Mouse (Mus musculus): Measurements from ENCODE around the gene Tgfb1. TPM values are rescaled to one million over a fixed set of nuclear protein-coding genes. Genes with fewer than 3 reads are reported as not detected.

Tgfb1 gene
- polyA plus RNA-seq, 1 experiment from 2014 or later = 0.88 TPM

DNA sequence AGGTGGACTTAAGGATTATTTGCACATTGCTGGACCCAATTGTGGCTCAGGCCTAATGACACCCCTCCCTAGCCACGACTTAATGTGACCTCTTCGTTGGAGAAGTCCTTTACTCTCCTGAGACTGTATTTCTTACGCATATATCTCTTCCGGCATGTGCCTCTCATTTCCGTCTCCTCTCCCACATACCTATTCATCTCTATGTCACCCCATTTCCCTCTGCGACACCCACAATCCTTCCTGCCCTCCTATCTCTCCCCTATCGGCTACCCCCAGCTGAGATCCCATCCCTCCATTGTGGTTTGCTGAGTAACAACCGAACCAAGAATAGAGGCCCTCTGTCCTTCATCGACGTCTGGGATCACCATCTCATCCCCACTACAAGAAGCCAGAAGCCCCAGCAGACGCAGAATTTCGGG is 2.8 kb downstream of the Tgfb1 start:
- H3K9ac ChIP-seq (replicated peaks) = peak overlapping the region; percentile 31; the same call in 1 of the 2 replicates
- no peak overlapping the region for H3K27ac ChIP-seq (replicated peaks)
- H3K4me2 ChIP-seq = peak overlapping the region; percentile 84
- H3K36me3 ChIP-seq = no peaks in the 10 kb centered on the region
- peaks cover 63% of the 10 kb centered on the region for H3K27me3 ChIP-seq (replicated peaks)
- H3K4me3 ChIP-seq (replicated peaks) = peak overlapping the region; percentile 45
- 7% methylated on average over 12 of the region's 12 CpGs for WGBS
- H3K4me1 ChIP-seq = peaks cover 37% of the 10 kb centered on the region
- ATAC-seq (ENCODE audit: low FRiP score) = no peak
- H3K9me3 ChIP-seq (replicated peaks) = no peaks in the 10 kb centered on the region

DNA sequence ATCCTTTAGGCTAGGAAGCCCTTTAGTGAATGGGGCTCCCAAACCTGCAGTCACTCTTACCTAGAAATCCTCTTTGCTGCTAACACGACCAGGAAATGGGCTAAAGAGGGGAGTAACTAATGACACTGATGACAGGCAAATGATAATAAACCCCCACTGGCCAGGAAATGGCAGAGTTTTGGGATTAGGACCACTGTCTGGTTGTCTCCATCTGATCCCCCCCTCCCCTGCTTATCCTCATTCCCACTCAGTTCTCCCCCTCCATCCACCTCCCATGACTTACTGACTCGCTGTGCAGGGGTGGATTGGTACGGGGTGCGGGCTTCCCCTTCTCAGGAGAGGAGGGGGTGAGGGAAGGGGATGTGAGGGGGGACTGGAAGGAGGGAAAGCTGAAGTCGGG is 3.2 kb downstream of the Tgfb1 start:
- H3K9me3 ChIP-seq (replicated peaks) = no peaks in the 10 kb centered on the region
- H3K4me1 ChIP-seq = peaks cover 37% of the 10 kb centered on the region
- WGBS = 24% methylated on average over 5 of the region's 5 CpGs
- H3K4me3 ChIP-seq (replicated peaks) = peak overlapping the region; percentile 45; the same call in 1 of the 2 replicates
- H3K9ac ChIP-seq (replicated peaks) = no peak overlapping the region
- no peak overlapping the region for H3K27ac ChIP-seq (replicated peaks)
- no peaks in the 10 kb centered on the region for H3K36me3 ChIP-seq
- no peak for ATAC-seq (ENCODE audit: low FRiP score)
- peak overlapping the region; percentile 84 for H3K4me2 ChIP-seq
- peaks cover 58% of the 10 kb centered on the region for H3K27me3 ChIP-seq (replicated peaks)

DNA sequence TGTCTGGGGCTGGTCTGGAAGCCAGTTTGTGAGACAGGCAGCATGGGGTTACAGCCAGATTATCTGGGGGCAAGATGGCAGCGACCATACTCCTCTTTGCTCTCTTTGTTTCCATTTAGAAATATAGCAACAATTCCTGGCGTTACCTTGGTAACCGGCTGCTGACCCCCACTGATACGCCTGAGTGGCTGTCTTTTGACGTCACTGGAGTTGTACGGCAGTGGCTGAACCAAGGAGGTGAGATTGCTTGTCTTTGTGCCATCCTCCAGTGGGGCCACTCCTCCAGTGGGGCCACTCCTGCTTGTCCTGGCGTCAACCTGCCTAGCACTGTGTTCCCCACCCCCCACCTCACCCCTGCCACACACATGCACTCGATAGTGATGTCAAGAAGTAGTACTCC is 7.3 kb downstream of the Tgfb1 start:
- Histone ChIP-seq H3K27me3 (replicated peaks) (peaks cover 20% of the 10 kb centered on the region), H3K36me3 (no peaks in the 10 kb centered on the region), H3K27ac (replicated peaks) (no peak overlapping the region), H3K9ac (replicated peaks) (no peak overlapping the region), H3K4me1 (peaks cover 8% of the 10 kb centered on the region), H3K9me3 (replicated peaks) (no peaks in the 10 kb centered on the region), H3K4me3 (replicated peaks) (no peak overlapping the region), H3K4me2 (no peak overlapping the region)
- WGBS = 46% methylated on average over 8 of the region's 8 CpGs
- peak; percentile 36; the same call in 1 of the 2 replicates for ATAC-seq (ENCODE audit: low FRiP score)

DNA sequence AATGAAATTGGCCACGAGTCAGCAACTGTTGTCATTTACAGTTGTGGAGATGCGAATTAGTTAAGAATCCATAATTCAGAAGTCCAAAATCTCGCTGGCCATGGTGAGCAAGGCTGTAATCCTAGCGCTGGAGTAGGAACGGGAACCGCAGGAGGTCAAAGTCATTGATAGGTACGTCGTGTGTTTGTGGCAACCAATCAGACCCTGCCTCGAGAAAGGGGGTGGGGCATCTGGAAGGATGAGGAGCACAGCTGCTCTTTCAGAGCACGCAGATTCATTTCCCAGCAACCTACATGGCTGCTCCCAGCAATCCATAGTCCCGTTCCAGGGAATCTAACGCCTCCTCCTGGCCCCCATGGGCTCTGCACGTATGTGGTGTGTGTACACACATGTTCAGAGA is 13.0 kb downstream of the Tgfb1 start:
- H3K4me2 ChIP-seq = no peak overlapping the region
- no peak for ATAC-seq (ENCODE audit: low FRiP score)
- peaks cover 13% of the 10 kb centered on the region for H3K4me1 ChIP-seq
- no peaks in the 10 kb centered on the region for H3K36me3 ChIP-seq
- 54% methylated on average over 13 of the region's 13 CpGs for WGBS
- no peak overlapping the region for H3K4me3 ChIP-seq (replicated peaks)
- H3K9ac ChIP-seq (replicated peaks) = no peak overlapping the region
- no peak overlapping the region for H3K27ac ChIP-seq (replicated peaks)
- H3K9me3 ChIP-seq (replicated peaks) = no peaks in the 10 kb centered on the region
- peaks cover 9% of the 10 kb centered on the region for H3K27me3 ChIP-seq (replicated peaks)

DNA sequence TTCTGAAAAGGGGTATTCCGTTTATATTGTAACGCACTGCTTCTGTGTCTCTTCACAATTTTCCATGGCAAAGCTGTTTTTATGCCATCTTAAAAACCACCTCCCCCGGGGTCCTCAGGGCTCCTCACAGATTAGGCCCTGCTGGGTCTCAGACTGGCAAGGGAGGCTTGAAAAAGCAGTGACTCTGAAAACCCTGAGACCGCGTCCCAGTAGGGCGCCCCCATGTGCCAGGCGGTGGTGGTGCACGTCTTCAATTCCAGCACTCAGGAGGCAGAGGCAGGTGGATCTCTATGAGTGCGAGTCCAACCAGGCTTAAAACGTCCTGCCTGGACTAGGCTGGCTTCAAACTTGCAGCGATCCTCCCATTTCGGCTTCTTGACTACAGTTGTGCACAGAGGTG is 13.9 kb downstream of the Tgfb1 start:
- H3K36me3 ChIP-seq = no peaks in the 10 kb centered on the region
- 74% methylated on average over 12 of the region's 12 CpGs for WGBS
- H3K9me3 ChIP-seq (replicated peaks) = no peaks in the 10 kb centered on the region

DNA sequence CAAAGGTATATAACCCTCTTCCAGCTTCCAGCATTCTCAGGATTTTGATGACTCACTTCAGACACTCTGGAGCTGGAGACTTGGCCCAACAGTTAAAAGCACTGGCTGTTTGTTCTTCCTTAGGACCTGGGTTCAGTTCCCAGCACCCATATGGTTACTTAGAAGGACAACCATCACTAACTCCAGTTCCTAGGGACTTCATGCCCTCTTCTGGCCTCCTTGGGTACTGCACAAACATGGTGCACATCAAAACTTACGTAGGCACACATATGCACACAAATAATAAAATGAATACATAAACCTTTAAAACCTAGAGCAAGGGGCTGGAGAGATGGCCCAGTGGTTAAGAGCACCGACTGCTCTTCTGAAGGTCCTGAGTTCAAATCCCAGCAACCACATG is 15.5 kb downstream of the Tgfb1 start:
- 90% methylated on average over 2 of the region's 2 CpGs for WGBS
- Histone ChIP-seq H3K9me3 (replicated peaks) (no peaks in the 10 kb centered on the region), H3K4me3 (replicated peaks) (no peak overlapping the region), H3K4me1 (peaks cover 17% of the 10 kb centered on the region), H3K27me3 (replicated peaks) (peaks cover 9% of the 10 kb centered on the region), H3K9ac (replicated peaks) (no peak overlapping the region), H3K27ac (replicated peaks) (no peak overlapping the region), H3K4me2 (no peak overlapping the region), H3K36me3 (no peaks in the 10 kb centered on the region)
- no peak for ATAC-seq (ENCODE audit: low FRiP score)

More for the DNA sequence above, 13.9 kb downstream of the Tgfb1 start:
- peaks cover 9% of the 10 kb centered on the region for H3K27me3 ChIP-seq (replicated peaks)
- H3K27ac ChIP-seq (replicated peaks) = no peak overlapping the region
- no peak for ATAC-seq (ENCODE audit: low FRiP score)
- H3K4me3 ChIP-seq (replicated peaks) = no peak overlapping the region
- H3K4me2 ChIP-seq = no peak overlapping the region
- no peak overlapping the region for H3K9ac ChIP-seq (replicated peaks)
- H3K4me1 ChIP-seq = peaks cover 17% of the 10 kb centered on the region

DNA sequence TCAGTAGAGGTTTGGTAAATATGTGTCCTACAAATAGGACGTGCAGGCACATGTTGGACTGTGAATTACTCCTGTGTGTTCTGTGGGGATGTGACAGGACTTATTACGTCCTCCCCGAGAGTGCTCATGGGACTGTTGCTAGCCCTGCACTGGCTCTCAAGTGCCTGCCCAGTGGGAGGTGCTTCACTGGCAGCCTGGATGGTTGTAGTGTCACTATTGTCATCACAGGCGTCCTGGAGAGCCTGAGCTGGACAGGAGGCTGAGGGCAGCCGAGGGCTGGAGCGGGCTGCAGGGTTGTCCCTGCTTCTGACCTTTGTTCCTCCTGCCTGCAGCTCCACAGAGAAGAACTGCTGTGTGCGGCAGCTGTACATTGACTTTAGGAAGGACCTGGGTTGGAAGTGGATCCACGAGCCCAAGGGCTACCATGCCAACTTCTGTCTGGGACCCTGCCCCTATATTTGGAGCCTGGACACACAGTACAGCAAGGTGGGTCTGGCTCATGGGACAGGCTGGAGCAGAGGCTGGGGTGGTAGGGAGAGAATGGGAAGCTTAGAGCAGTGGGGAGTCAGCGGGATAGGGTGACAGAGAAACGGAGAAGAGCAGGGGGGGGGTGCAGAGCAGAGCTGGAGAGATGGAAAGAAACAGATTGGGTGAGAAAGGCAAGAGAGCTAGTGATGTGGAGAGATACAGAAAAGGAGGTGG is 17.1 kb downstream of the Tgfb1 start:
- H3K9ac ChIP-seq (replicated peaks) = no peak overlapping the region
- peaks cover 9% of the 10 kb centered on the region for H3K27me3 ChIP-seq (replicated peaks)
- H3K36me3 ChIP-seq = no peaks in the 10 kb centered on the region
- no peak overlapping the region for H3K27ac ChIP-seq (replicated peaks)
- H3K4me2 ChIP-seq = peak overlapping the region; percentile 62
- peaks cover 17% of the 10 kb centered on the region for H3K4me1 ChIP-seq
- H3K9me3 ChIP-seq (replicated peaks) = no peaks in the 10 kb centered on the region
- H3K4me3 ChIP-seq (replicated peaks) = no peak overlapping the region; the same call in 1 of the 2 replicates
- WGBS = 21% methylated on average over 10 of the region's 10 CpGs
- ATAC-seq (ENCODE audit: low FRiP score) = no peak

DNA sequence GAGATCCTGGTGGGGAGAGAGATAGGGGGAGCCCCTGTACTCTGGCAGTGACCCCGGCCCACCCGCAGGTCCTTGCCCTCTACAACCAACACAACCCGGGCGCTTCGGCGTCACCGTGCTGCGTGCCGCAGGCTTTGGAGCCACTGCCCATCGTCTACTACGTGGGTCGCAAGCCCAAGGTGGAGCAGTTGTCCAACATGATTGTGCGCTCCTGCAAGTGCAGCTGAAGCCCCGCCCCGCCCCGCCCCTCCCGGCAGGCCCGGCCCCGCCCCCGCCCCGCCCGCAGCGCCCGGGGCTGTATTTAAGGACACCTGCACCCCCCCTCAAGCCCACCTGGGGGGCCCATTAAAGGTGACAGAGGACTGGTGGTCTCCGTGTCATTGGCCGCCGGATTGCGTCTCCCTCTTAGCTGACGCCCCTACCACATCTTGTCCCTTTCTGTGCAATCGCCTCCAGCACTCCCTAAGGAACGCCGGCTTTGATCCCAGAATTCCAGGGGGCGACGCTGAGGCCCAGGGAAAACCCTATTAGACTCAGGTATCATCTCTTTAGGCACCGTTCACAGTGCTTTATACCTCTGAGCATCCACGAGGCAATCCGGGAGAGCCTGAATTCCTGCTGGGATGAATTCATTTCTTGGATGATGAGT is 18.0 kb downstream of the Tgfb1 start:
- Histone ChIP-seq H3K4me1 (peaks cover 20% of the 10 kb centered on the region), H3K9me3 (replicated peaks) (no peaks in the 10 kb centered on the region), H3K4me3 (replicated peaks) (peak overlapping the region; percentile 37), H3K36me3 (no peaks in the 10 kb centered on the region), H3K4me2 (peak overlapping the region; percentile 62), H3K27me3 (replicated peaks) (peaks cover 9% of the 10 kb centered on the region), H3K9ac (replicated peaks) (peak overlapping the region; percentile 21; the same call in 1 of the 2 replicates), H3K27ac (replicated peaks) (no peak overlapping the region)
- peak; percentile 70 for ATAC-seq (ENCODE audit: low FRiP score)
- WGBS = 6% methylated on average over 30 of the region's 37 CpGs

DNA sequence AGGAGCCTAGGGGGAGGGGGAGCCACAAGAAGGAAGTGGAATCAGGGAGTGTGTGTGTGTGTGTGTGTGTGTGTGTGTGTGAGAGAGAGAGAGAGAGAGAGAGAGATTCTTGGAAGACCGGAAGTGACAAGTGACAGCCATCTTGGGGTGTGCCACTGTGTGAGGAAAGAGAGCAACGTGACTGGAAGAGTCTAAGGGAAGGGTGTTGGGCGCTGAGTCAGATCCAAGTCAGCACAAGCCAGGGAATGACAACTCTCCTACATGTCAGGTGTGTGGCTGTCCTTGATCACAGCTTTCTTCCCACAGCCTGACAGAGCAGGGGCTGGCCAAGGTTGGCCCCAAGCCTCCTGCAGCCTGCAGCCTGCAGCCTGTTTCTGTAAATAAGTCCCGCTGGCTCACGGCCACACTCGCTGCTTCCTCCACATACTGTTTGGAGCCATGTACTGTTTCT is 19.0 kb downstream of the Tgfb1 start:
- H3K4me2 ChIP-seq = no peak overlapping the region
- no peak overlapping the region for H3K4me3 ChIP-seq (replicated peaks)
- WGBS = 66% methylated on average over 6 of the region's 6 CpGs
- peaks cover 9% of the 10 kb centered on the region for H3K27me3 ChIP-seq (replicated peaks)
- no peaks in the 10 kb centered on the region for H3K9me3 ChIP-seq (replicated peaks)
- H3K27ac ChIP-seq (replicated peaks) = no peak overlapping the region
- no peak for ATAC-seq (ENCODE audit: low FRiP score)
- H3K36me3 ChIP-seq = no peaks in the 10 kb centered on the region
- H3K4me1 ChIP-seq = peaks cover 30% of the 10 kb centered on the region
- H3K9ac ChIP-seq (replicated peaks) = no peak overlapping the region

DNA sequence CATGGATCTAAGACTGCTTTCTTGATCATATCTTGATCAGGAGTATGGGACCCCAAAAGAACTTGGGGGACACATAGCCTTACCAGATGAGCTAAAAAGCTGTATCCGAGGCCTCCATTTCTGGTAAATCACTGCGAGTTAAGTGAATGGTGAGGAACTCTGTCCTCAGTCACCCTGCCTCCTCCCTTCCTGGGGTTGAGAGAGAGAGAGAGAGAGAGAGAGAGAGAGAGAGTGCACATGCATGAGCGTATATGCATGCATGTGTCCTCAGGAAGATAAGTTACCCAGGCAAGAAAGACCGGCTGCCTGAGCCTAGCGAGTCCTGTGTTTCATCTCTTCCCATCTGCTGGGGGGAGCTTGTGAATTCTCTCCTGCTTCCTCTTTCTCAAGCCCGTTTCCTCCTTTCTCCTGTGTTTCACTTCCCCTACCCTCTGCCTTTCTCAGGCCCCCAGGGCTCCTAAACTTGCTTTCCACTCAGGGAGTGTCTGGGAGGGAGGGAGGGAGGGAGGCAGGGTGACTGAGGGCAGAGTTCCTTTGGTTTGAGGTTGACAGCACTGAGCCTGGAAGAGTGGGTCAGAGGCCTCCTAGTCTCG is 19.9 kb downstream of the Tgfb1 start:
- no peak for ATAC-seq (ENCODE audit: low FRiP score)
- Histone ChIP-seq H3K9ac (replicated peaks) (no peak overlapping the region), H3K9me3 (replicated peaks) (no peaks in the 10 kb centered on the region), H3K27me3 (replicated peaks) (peaks cover 9% of the 10 kb centered on the region), H3K27ac (replicated peaks) (no peak overlapping the region), H3K36me3 (no peaks in the 10 kb centered on the region), H3K4me3 (replicated peaks) (no peak overlapping the region), H3K4me1 (peaks cover 31% of the 10 kb centered on the region), H3K4me2 (no peak overlapping the region)
- WGBS = 73% methylated on average over 7 of the region's 7 CpGs

DNA sequence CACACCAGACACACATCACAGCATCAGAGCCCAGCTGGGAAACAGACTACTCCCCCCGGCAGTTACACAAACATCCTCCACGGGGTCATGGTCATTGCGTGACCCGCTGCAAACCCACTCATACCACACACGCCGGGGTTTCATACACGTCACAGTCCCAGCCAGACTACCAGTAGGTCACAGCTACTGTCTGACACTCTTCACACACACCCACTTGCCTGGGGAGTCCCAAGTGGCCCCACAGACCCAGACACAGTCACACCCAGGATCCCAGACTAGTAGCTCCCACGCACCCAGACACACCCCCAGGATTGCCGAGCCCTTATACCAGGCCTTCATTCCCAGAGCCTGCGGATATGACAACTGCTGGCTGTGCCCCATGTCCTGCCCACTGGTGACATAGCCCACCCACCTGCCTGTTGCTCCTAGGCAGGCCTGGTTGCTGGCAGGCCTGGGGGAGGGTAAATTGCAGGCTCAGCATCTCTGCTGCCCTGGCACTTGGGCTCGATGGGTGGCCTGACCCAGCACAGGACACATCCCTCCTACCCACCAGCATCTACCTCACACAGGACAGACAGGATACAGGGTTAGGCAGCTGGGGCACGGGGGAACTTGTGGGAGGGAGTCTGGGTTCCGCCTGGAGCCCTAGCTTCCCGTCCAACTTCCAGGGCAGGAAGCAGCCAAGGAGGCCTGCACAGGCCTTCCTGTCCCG is 20.9 kb downstream of the Tgfb1 start:
- Histone ChIP-seq H3K27ac (replicated peaks) (peak overlapping the region; percentile 48; the same call in 1 of the 2 replicates), H3K9me3 (replicated peaks) (no peaks in the 10 kb centered on the region), H3K4me2 (no peak overlapping the region), H3K36me3 (peaks cover 6% of the 10 kb centered on the region), H3K9ac (replicated peaks) (no peak overlapping the region), H3K4me1 (peaks cover 31% of the 10 kb centered on the region), H3K27me3 (replicated peaks) (peaks cover 9% of the 10 kb centered on the region), H3K4me3 (replicated peaks) (no peak overlapping the region)
- ATAC-seq (ENCODE audit: low FRiP score) = no peak
- WGBS = 71% methylated on average over 15 of the region's 15 CpGs
